Mouse (Mus musculus) testis, adult 2 months (tissue): ENCODE data around the gene Ccdc88b. TPM values are rescaled to one million over a fixed set of nuclear protein-coding genes. Genes with fewer than 3 reads are reported as not detected.
"Not testable (repeated sequence)": the region's sequence is repeated elsewhere in the genome, so short reads cannot be mapped to it uniquely, and the experiment has no call there.

ENCODE experiments used
- H3K27ac ChIP-seq: fragments of 200-500 bp; 2 replicates; pipeline ENCODE4 v1.5.1; 2012; ENCODE audit warnings: low read depth, low read length; ENCODE audit not compliant: control insufficient read depth, insufficient read depth
- H3K27me3 ChIP-seq: fragments of 200-500 bp; 2 replicates; pipeline ENCODE4 v1.6.1; 2012; ENCODE audit warnings: mild to moderate bottlenecking, low read length, moderate library complexity; ENCODE audit not compliant: control insufficient read depth, insufficient read depth
- H3K36me3 ChIP-seq: fragments of 200-500 bp; 2 replicates; pipeline ENCODE4 v1.6.1; 2012; ENCODE audit warnings: mild to moderate bottlenecking, low read length; ENCODE audit not compliant: control insufficient read depth, insufficient read depth
- H3K4me1 ChIP-seq: fragments of 200-500 bp; 2 replicates; pipeline ENCODE4 v1.6.1; 2012; ENCODE audit warnings: low read length; ENCODE audit not compliant: control insufficient read depth, insufficient read depth
- H3K4me3 ChIP-seq: fragments of 200-500 bp; 2 replicates; pipeline ENCODE4 v1.5.1; 2012; ENCODE audit warnings: low read depth, mild to moderate bottlenecking, low read length, moderate library complexity, mixed read lengths; ENCODE audit not compliant: control insufficient read depth
- CTCF ChIP-seq: fragments of 200-500 bp; IDR thresholded peaks from 2 replicates; pipeline ENCODE4 v1.5.1; 2012; ENCODE audit warnings: low read depth, mild to moderate bottlenecking, inconsistent platforms, low read length, moderate library complexity; ENCODE audit not compliant: control insufficient read depth, insufficient read depth, insufficient replicate concordance
- POLR2A ChIP-seq: fragments of 200-500 bp; IDR thresholded peaks from 2 replicates; pipeline ENCODE4 v1.6.1; 2012; ENCODE audit warnings: low read depth, mild to moderate bottlenecking, inconsistent platforms, low read length, moderate library complexity; ENCODE audit not compliant: control insufficient read depth
- polyA plus RNA-seq: library from polyadenylated mRNA; depleted of rRNA; stranded (reverse); fragments of >200 nt; gene quantifications from 2 replicates; pipeline ENCODE4 v1.2.3, GENCODE M21; 2012; rRNA removed

Gene Ccdc88b
- 33.5 and 39.8 TPM in 2 replicates for polyA plus RNA-seq

DNA sequence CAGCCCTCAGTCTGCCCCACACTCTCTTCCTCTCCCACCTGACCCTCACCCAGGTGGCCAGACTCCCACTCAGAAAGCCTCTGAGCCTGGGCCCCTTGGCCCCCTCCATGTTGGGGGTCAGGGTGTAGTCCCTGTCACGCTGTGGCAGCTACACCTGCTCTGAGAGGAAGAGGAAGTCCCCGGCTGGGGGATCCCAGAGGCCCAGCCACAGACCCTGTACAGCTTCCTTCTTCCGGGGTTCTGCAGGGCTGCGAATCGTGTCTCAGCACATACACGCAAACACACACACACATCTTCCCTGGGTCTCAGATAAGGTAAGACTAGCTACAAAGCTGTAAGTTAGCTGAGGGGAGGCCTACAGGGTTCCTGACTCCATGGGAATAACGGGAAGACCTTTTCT, at the start of gene Ccdc88b:
Ccdc88b (minus strand) TSS at position 181 of the 400 bp plus-strand sequence.
- Histone ChIP-seq H3K27me3 (no peaks in the 10 kb centered on the region; the same call in 1 of the 2 replicates), H3K36me3 (no peaks in the 10 kb centered on the region), H3K4me3 (no peak within 1 kb of the TSS), H3K4me1 (peaks cover 19% of the 10 kb centered on the region), H3K27ac (no peak within 1 kb of the TSS)
- TF ChIP-seq CTCF = no peak
- no peak for TF ChIP-seq POLR2A

DNA sequence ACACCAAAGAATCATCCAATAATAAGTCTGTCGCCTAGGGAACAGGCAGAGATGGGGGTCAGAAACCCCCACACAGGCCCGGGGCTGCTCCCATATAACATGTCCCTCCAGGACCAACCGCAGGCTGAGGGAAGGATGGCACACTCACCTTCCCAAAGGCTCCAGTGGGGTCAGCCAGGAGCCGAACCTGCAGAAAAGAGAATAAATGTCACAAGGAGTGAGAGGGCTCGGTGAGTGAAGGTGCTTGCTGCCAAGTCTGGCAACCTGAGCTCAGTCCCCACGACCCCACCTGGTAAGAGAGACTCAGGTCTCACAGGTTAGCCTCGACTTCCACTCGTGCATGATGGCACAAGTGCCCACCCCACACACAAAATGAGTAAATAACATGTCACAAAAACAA, 49.1 kb upstream of the Ccdc88b start:
- H3K4me3 ChIP-seq = no peak overlapping the region
- peaks cover 2% of the 10 kb centered on the region; the same call in 1 of the 2 replicates for H3K36me3 ChIP-seq
- no peak overlapping the region for H3K27ac ChIP-seq
- H3K27me3 ChIP-seq = no peaks in the 10 kb centered on the region
- H3K4me1 ChIP-seq = peaks cover 23% of the 10 kb centered on the region
- no peak for TF ChIP-seq POLR2A
- TF ChIP-seq CTCF = no peak

DNA sequence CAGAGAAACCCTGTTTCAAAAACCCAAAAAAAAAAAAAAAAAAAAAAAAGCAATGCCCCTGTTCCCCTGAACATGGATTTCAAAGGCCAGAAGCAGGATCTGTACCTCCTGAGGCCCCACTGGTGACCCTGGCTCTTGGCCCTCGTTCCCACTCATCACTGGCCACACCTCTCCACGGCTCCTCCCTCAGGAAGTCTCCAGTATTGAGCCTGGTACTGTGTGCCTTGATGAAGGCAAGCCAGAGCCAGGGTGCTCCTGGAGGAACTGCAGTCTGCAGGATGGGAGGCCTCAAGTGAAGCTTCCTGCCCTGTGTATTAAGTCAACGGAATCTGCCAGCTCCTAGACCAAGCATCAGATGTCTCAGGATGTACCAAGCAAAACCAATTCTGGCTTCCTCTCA, 48.2 kb upstream of the Ccdc88b start:
- Histone ChIP-seq H3K27ac (no peak overlapping the region), H3K4me1 (peaks cover 22% of the 10 kb centered on the region), H3K4me3 (no peak overlapping the region), H3K36me3 (no peaks in the 10 kb centered on the region; the same call in 1 of the 2 replicates), H3K27me3 (no peaks in the 10 kb centered on the region)
- no peak for TF ChIP-seq POLR2A
- no peak for TF ChIP-seq CTCF

DNA sequence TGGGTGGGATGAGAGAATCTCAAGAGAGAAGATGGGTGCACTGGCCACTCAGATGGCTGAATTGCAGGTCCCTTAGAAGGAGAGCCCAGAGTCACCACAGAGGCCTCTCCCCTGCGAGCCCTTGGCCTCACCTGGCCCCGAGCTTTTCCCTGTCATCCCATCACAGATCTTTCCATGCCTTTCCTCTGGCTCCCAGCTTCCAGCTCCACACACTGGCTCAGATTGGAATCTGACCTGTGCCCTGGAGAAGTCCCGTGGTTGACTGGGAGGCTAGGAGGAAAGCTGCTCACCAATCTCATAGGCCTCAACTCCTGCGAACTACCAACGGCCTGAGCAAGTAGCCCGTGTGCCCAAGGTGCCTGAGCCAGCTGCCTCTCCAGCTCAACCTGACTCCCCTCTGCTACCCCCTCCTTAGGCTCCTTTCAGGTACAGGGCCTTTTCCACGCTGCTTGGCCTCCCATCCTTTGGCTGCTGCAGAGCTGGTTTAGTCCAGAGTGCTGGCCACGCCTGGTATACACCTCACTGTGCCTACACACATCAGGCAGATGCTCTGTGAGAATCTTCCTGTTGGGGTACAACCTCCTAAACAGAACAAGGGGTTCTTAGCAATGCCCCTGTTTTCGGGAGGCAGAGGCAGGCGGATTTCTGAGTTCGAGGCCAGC, 47.6 kb upstream of the Ccdc88b start:
- H3K27me3 ChIP-seq = no peaks in the 10 kb centered on the region
- no peak overlapping the region for H3K27ac ChIP-seq
- H3K4me3 ChIP-seq = no peak overlapping the region
- no peaks in the 10 kb centered on the region; the same call in 1 of the 2 replicates for H3K36me3 ChIP-seq
- H3K4me1 ChIP-seq = peaks cover 18% of the 10 kb centered on the region
- TF ChIP-seq CTCF (no peak), POLR2A (no peak)

DNA sequence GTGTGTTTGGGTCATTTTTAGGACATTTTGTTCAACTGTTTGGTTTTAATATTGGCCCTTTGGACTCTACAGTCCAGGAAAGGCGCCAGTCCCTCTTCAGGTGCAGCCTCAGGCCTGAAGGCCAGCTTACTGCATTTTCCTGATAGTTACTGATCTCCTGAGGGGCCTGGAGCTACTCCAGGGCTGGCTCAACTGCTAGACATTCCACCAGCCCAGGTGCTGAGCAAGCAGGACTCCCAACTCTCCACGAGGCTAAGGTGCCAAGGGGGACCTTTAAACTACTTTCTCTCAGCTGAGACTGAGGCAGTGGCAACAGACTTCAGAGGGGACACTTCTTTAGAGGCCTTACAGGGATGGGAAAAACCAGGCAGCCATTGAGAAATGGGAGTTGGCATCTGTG, 46.8 kb upstream of the Ccdc88b start:
- TF ChIP-seq CTCF = no peak
- TF ChIP-seq POLR2A = no peak
- Histone ChIP-seq H3K4me3 (no peak overlapping the region), H3K27ac (no peak overlapping the region), H3K4me1 (peaks cover 15% of the 10 kb centered on the region), H3K36me3 (no peaks in the 10 kb centered on the region; the same call in 1 of the 2 replicates), H3K27me3 (no peaks in the 10 kb centered on the region)

DNA sequence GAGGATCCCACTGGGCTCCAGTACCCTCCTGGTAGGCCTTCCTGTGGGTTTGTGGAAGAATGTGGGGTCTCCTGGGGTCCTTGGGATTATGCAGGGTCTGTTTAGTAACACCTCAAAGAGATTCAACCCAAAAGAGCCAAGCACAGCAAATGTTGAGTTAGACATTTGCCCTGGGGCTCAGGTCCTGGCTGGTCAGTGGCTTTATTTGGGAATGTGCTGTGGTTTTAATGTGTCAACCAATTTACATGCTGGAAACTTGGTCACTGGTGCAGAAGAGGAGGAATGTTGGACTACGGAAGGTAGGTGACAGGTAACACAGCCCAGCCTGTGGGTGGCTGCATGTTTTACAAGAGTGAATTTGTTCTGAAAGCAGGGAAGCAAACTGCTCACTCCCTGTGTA, 45.0 kb upstream of the Ccdc88b start:
- Histone ChIP-seq H3K27ac (no peak overlapping the region), H3K36me3 (no peaks in the 10 kb centered on the region; the same call in 1 of the 2 replicates), H3K4me1 (peaks cover 7% of the 10 kb centered on the region), H3K27me3 (no peaks in the 10 kb centered on the region), H3K4me3 (no peak overlapping the region)
- TF ChIP-seq POLR2A = no peak
- no peak for TF ChIP-seq CTCF

DNA sequence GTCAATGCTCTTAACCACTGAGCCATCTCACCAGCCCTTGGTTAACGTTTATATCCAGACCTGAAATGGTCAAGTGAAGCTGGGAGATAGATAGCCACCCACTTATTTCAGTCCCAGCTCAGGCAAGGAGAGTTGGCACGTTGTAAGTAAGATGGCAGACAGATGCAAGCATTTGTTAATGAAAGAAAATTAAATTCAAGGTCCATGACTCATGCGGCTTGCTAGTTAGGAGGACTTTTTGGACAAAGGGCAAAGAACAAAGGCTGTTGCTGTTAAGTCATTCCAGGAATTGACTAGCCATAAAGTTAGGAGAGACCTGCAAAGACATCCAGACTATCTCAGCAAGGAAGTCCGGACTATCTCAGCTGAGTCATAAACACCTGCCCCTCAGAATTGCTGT, 41.6 kb upstream of the Ccdc88b start:
- Histone ChIP-seq H3K36me3 (no peaks in the 10 kb centered on the region), H3K27me3 (no peaks in the 10 kb centered on the region), H3K27ac (no peak overlapping the region), H3K4me3 (no peak overlapping the region), H3K4me1 (no peaks in the 10 kb centered on the region)
- TF ChIP-seq POLR2A = no peak
- TF ChIP-seq CTCF = no peak

DNA sequence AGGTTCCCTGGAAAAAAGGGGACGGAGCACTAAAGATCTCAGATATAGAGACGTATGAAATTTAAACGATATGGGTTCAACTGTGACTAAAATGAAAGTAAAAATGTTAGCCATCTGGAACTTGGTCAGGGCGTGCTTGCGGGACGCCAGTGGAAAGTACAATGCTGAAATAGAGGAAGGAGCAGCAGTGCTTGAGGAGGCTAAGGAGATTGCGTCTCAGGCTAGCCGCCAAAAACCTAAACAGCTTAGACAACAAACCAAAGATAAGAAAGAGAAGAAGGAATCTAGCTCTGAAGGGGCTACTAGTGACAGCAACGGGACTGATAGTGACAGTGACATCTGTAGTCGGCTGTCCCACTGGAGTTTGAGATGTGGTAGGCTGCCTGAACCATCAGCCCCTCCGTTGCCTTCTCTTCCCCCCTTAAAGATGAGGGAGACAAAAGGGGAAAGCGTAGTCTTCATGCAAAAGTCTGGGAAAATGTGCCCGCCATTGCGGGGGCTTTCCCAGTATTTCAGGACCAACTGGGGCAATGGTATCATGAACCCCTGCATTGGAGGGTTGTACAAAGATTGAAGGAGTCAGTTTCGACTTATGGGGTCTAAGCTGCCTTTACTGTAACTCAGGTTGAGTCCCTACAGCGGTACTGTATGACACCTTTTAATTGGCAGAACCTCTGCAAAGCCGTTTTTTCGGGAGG, 37.7 kb upstream of the Ccdc88b start:
- not testable (repeated sequence) for H3K4me1 ChIP-seq, H3K27me3 ChIP-seq, H3K27ac ChIP-seq, H3K4me3 ChIP-seq, H3K36me3 ChIP-seq
